Mouse (Mus musculus): ENCODE results near the gene Fes. TPM values are rescaled to one million over a fixed set of nuclear protein-coding genes. Genes with fewer than 3 reads are reported as not detected.

Gene Fes
- total RNA-seq, 2 experiments from 2014 or later: 5.3 to 6.8 TPM

DNA sequence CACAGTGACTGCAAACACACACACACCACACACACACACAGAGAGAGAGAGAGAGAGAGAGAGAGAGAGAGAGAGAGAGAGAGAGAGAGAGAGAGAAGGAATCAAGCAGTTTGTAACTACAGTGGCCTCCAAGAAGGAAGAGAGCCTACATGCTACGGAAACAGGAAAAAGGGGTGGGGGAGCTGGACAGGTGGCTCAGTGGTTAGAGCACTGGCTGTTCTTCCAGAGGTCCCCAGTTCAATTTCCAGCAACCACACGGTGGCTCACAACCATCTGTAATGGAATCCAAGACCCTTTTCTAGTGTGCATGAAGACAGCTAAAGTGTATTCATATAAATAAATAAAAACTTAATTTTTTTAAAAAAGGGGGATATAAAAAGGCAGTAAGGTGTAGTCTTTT lies 15.1 kb downstream of the Fes start:
- no peak for TF ChIP-seq CTCF (IDR thresholded peaks at IDR 0.05)
- intact Hi-C loops (cut with DNase I): loop anchor here (10.0 kb wide), 1 partner anchor 228 kb away; no protein-coding TSS in a partner anchor
- Histone ChIP-seq H3K27ac (no peak overlapping the region), H3K4me3 (no peak overlapping the region)
- DNase-seq (ENCODE audit: extremely low spot score in 1 of 2, low spot score in 2 of 2): no peak

DNA sequence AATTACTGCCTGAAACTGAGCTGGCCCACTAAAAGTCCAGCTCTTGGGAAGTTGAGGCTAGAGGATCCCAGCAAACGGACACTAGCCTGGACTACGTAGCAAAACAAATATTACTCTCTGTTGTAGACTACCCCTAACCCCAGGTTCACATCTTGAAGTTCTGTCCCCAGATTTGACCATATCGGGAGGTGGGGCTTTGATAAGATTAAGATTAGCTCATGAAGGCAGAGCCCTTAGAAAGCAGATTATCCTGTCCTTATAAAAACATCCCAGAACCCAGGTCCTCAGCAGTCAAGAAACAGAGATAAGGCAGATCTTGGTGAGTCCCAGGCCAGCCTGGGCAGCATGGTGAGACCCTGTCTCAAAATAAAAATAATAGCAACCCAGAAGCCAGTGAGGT lies 15.6 kb downstream of the Fes start:
- no peak for DNase-seq (ENCODE audit: extremely low spot score in 1 of 2, low spot score in 2 of 2)
- intact Hi-C loops (cut with DNase I): loop anchor here (10.0 kb wide), 1 partner anchor 227 kb away; no protein-coding TSS in a partner anchor
- TF ChIP-seq CTCF (IDR thresholded peaks at IDR 0.05): no peak
- Histone ChIP-seq H3K4me3 (no peak overlapping the region), H3K27ac (no peak overlapping the region)

DNA sequence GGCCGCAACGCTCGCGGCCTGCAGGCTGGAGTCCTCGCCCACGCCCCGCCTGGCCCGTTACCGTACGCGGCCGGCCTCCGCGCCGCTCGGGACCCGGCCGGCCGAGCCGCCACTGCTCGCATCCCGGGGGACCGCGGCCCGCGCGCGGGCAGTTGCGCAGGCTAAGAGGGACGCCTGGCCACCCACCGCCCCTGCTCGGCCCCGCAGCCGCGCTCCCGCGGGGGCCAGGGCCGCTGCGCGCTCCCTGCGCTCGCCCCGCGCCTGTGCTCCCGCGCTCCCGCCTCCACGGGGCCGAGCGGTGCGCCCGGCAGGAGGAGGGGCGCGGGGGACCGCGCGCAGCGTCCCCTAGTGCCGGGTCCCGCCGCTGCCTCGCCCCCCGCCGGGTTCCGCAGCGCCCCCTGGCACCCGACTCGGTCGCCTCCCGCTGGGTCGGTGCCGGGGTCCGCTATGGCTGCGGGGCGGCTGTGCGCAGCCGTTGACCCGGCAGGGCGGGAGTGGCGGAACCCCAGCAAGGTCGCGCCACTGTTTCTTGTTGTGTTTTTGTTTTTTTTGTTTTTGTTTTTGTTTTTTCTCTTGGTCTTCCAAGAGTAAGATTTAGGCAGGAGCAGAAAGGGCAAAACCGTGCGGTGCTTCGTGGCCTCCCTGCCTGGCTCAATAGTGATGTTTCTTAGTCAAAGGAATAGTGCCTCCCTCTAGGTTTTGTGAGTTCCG lies 16.6 kb downstream of the Fes start, which contains the start of gene Man2a2:
TSS of gene Man2a2 (minus strand) at position 335 of the 711 bp plus-strand sequence.
- H3K4me3 ChIP-seq: peak within 1 kb of the TSS; percentile 85
- DNase-seq (ENCODE audit: extremely low spot score in 1 of 2, low spot score in 2 of 2): peak; percentile 80 to 84
- TF ChIP-seq CTCF (IDR thresholded peaks at IDR 0.05): peak; percentile 74
- intact Hi-C loops (cut with DNase I): loop anchor here (2.0 to 10.0 kb wide), 2 partner anchors 30 to 226 kb away; partner anchors contain the start of gene Unc45a
- peak within 1 kb of the TSS; percentile 95 for H3K27ac ChIP-seq

DNA sequence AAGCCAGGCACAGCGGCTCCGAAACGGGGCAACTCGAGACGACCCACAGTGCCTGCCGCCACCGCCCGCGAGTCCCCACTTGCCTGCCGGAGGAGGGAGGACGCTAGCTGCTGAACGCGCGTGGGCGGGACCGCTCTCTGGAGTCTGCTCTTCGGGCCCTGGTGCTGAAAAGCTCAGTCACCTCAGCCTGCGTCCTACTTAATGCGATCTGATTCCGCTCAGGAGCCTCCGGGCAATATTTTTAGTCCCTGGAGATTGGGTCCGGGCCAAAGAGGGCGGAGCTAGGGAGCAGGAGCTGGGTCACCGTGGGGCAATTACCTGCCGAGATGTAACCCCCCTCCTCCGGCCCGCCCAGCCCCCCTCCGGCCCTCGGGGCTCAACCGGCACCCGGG lies 17.1 kb downstream of the Fes start:
- DNase-seq (ENCODE audit: extremely low spot score in 1 of 2, low spot score in 2 of 2): peak; percentile 82 to 86
- peak overlapping the region; percentile 95 for H3K27ac ChIP-seq
- intact Hi-C loops (cut with DNase I): loop anchor here (2.0 to 10.0 kb wide), 2 partner anchors 30 to 226 kb away; partner anchors contain the start of gene Unc45a
- TF ChIP-seq CTCF (IDR thresholded peaks at IDR 0.05): no peak
- peak overlapping the region; percentile 85 for H3K4me3 ChIP-seq

DNA sequence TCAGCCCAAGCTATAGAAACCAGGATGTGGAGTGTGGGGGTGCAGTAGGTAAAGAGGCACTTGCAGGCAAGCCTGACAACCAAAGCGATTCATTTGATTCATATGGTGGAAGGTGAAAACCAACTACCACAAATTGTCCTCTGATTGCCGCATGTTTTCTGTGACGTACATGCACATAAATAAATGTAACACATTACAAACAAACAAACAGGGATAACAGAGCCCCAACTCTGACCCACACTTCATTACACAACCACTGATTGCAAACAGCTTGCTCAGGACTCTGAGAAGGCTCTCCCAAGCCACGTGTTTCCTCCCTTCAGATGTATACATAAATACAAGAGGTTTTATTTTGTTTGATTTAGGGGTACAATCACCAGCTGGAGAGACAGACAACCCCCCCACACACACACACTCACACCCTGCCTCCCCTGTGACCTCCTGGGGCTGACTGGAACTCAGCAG lies 17.7 kb downstream of the Fes start:
- intact Hi-C loops (cut with DNase I): loop anchor here (2.0 to 10.0 kb wide), 2 partner anchors 29 to 225 kb away; partner anchors contain the start of gene Unc45a
- H3K4me3 ChIP-seq: peak overlapping the region; percentile 85
- peak overlapping the region; percentile 95 for H3K27ac ChIP-seq
- no peak for TF ChIP-seq CTCF (IDR thresholded peaks at IDR 0.05)
- DNase-seq (ENCODE audit: extremely low spot score in 1 of 2, low spot score in 2 of 2): no peak

DNA sequence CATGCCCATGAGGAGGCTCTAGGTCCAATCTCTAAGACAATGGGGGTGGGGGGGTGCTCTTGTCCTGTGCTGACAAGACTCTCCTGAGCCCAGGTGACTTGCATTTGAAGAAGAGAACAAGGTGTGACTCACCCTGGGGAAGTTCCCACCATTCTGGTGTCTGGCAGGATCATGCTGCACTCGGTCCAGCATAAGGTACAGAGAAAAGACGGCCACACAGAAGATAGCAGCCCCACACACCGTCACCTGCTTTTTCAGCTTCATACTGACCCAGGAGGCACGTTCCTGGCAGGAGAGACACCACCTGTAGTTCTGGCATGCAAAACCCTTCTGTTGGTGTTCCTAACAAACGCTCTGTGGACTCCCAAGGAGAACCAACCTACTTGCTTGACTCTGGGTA lies 18.3 kb downstream of the Fes start:
- intact Hi-C loops (cut with DNase I): no loop called here
- TF ChIP-seq CTCF (IDR thresholded peaks at IDR 0.05): no peak
- no peak overlapping the region for H3K27ac ChIP-seq
- H3K4me3 ChIP-seq: peak overlapping the region; percentile 85
- DNase-seq (ENCODE audit: extremely low spot score in 1 of 2, low spot score in 2 of 2): no peak

DNA sequence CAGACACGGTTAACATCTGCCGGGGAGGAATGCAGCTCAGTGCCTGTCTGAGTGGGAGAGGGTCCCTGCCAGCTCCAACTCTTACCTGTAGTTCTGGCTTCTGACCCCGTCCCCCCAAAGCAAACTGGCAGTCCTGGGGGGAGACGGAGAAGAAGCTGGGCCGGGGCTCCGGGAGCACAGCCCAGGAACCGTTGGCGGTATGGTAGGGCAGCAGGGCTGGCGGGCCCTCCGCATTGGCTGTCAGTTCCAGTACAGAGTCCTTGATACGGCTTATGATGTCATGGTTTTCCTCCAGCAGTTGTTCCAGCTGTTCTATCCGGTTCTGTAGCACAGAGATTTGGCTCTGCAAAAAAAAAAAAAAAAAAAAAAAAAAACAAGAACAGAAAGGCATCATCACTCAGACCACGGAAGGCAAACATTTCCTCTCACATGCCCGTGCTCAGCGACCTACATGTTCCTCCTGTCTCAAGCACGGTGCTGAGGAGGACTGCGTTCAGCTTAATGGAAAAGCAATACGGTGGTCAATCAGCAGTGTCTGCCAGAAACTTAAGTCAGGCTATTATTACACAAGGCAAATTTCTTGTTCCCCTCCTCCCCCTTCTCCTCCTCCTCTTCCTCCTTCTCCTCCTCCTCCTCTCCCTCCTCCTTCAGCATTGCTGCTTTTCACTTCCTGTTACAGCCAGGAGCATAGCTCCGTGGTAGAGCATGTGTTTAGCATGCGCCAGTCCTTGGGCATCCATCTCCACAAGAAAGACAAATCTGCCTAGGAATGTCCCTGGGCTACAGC lies 18.9 kb downstream of the Fes start:
- Histone ChIP-seq H3K27ac (no peak overlapping the region), H3K4me3 (no peak overlapping the region)
- no peak for DNase-seq (ENCODE audit: extremely low spot score in 1 of 2, low spot score in 2 of 2)
- intact Hi-C loops (cut with DNase I): no loop called here
- TF ChIP-seq CTCF (IDR thresholded peaks at IDR 0.05): no peak

DNA sequence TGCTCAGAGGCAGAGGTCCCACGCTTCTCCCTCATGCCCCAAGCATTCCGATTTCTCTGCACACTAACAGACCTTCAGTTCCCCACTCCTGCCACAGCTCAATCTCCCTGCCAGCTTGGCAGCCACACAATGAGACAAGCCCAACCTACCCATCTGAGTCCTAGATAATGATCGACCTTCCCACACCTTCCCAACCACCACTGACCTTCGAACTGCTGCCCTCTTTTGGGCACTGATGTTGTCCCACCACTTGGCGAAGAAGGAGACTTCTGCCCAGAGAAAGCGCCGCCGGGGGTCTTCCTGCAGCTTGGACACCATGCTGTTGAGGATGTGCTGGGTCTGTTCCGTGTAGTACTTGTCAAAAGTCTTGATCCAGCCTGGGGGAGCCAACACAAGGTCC lies 19.7 kb downstream of the Fes start:
- DNase-seq (ENCODE audit: extremely low spot score in 1 of 2, low spot score in 2 of 2): no peak
- Histone ChIP-seq H3K4me3 (no peak overlapping the region), H3K27ac (no peak overlapping the region)
- intact Hi-C loops (cut with DNase I): no loop called here
- no peak for TF ChIP-seq CTCF (IDR thresholded peaks at IDR 0.05)

DNA sequence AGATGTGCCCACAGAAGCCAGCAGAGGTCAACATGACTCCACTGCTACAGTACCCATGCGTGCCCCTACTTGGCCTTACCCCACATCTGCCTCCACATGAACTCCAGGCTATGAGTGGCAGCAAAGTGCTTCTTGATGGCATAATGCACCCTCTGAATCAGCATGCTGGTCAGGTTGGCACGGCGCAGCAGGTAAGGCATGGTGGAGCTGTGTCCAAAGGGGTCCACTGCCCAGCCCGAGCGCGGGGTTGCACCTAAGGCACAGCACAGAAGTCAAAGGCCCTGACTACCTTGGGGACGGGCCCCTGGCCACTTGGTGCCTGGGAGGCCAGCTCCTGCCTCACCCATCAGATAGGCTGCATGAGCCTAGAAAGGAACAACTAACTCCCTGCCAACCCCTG lies 20.5 kb downstream of the Fes start:
- DNase-seq (ENCODE audit: extremely low spot score in 1 of 2, low spot score in 2 of 2): no peak
- TF ChIP-seq CTCF (IDR thresholded peaks at IDR 0.05): no peak
- Histone ChIP-seq H3K27ac (no peak overlapping the region), H3K4me3 (no peak overlapping the region)
- intact Hi-C loops (cut with DNase I): no loop called here

DNA sequence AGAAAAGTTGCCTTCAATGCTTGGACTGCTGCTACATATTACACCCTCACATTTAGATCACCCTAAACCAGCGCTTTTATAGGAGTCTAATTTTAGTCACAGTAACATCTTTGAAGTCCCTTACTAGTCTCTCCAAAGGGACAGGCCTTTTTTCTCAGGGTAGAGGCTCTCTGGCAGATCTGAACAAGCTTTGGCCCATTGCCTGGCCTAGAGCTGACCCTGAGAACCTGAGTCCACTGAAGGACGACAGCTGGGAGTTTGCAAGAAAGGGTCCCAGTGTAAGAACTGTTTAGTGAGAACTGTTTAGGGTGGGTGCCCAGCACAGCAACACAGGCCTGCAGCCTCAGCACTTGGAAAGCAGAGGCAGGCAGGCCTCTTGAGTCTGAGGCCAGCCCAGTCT lies 22.0 kb downstream of the Fes start:
- Histone ChIP-seq H3K27ac (no peak overlapping the region), H3K4me3 (no peak overlapping the region)
- intact Hi-C loops (cut with DNase I): no loop called here
- DNase-seq (ENCODE audit: extremely low spot score in 1 of 2, low spot score in 2 of 2): no peak
- no peak for TF ChIP-seq CTCF (IDR thresholded peaks at IDR 0.05)

DNA sequence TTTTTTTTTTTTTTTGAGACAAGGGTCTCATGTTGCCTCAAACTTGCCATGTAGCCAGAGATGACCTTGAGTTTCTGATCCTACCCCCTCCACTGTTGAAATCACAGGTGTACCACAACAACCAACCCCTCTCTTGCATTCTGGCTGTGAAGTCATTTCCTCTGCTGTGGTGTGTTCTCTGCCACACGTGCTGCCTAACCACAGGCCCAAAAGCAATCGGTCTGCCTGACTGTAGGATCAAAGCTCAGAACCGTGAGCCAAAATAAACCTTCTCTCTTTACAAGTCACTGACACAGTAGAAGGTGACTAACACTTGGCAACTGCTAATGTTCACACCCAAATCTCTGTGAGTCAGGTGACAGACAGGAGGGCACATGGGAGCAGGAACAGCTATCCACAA lies 27.3 kb downstream of the Fes start:
- no peak for DNase-seq (ENCODE audit: extremely low spot score in 1 of 2, low spot score in 2 of 2)
- H3K4me3 ChIP-seq: no peak overlapping the region
- intact Hi-C loops (cut with DNase I): no loop called here
- no peak overlapping the region for H3K27ac ChIP-seq
- no peak for TF ChIP-seq CTCF (IDR thresholded peaks at IDR 0.05)

DNA sequence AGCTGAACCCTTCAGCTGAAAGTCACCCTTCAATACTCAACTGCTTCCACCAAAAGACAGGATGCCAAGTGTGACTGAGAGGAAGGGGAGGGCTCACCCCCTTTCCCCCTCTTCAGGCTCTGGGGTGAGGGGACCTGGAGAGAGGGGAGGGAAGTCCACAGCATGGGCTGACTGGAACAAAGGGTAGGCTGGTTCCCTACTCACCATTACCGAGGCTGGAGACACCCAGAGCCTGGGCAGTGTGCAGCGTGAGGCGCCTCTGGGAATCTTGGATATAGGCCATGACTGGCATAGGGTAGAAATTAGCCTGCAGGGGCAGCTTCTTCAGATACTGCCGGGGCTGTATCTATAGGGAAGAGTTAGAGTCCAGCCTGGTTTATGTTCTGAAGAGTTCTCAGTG lies 29.7 kb downstream of the Fes start:
- no peak overlapping the region for H3K4me3 ChIP-seq
- no peak for DNase-seq (ENCODE audit: extremely low spot score in 1 of 2, low spot score in 2 of 2)
- H3K27ac ChIP-seq: peak overlapping the region; percentile 57; the same call in 1 of the 2 replicates
- no peak for TF ChIP-seq CTCF (IDR thresholded peaks at IDR 0.05)
- intact Hi-C loops (cut with DNase I): no loop called here
